Mouse (Mus musculus): ENCODE data around the gene Gna12. TPM values are rescaled to one million over a fixed set of nuclear protein-coding genes. Genes with fewer than 3 reads are reported as not detected.
A peak's percentile ranks its signal among the peaks of the same experiment; 100 is the strongest.

Gna12 gene
- total RNA-seq, 2 experiments from 2014 or later, result 37.6 to 54.8 TPM

GRCm38 (mm10) chr5:140768333-140768732 is 61.9 kb downstream of the Gna12 start:
- peak; percentile 19; the same call in 1 of the 2 replicates for ATAC-seq (replicated peaks; ENCODE audit: low FRiP score, low TSS enrichment, poor library complexity, severe bottlenecking)

- ATAC-seq (replicated peaks; ENCODE audit: low FRiP score, low TSS enrichment, poor library complexity, severe bottlenecking), result no peak; the same call in 1 of the 2 replicates
Measured at GRCm38 (mm10) chr5:140767704-140768141, 62.5 kb downstream of the Gna12 start.

GRCm38 (mm10) chr5:140766566-140766965 is 63.7 kb downstream of the Gna12 start:
- no peak for ATAC-seq (replicated peaks; ENCODE audit: low FRiP score, low TSS enrichment, poor library complexity, severe bottlenecking)

DNA sequence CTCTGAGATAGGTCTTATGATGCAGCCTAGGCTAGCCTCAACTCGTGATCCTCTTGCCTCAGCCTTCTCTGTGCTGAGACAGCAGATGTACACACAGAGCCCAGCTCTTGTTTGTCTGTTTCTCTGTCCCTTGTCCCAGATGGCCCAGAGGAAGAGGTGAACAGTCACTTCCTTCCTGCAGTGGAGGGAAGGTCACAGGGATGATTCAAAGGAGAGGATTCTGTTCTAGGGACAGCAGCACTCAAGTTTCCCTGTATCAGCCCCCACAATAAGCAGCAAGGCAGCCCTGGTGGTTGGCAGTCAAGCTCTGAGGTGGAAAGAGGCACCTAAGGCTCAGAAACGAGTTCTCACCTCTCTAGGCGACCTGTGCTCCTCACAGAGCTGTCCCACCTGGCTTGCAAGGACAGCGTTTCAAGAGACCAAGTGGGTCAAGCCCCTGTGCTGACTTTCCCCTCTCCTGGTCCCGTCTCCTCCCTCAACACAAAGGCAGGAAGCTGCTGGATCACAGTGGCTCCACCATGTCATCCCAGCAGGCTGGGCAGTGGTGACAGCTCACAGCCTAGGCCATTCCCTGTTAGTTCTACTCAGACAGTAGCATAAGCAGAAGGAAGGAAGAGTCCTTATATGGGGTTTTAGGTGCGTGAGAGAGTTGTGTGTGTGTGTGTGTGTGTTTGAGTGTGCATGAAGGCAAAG is 65.2 kb downstream of the Gna12 start:
- ATAC-seq (replicated peaks; ENCODE audit: low FRiP score, low TSS enrichment, poor library complexity, severe bottlenecking), result no peak

GRCm38 (mm10) chr5:140762540-140762939 is 67.7 kb downstream of the Gna12 start:
- no peak for ATAC-seq (replicated peaks; ENCODE audit: low FRiP score, low TSS enrichment, poor library complexity, severe bottlenecking)

DNA sequence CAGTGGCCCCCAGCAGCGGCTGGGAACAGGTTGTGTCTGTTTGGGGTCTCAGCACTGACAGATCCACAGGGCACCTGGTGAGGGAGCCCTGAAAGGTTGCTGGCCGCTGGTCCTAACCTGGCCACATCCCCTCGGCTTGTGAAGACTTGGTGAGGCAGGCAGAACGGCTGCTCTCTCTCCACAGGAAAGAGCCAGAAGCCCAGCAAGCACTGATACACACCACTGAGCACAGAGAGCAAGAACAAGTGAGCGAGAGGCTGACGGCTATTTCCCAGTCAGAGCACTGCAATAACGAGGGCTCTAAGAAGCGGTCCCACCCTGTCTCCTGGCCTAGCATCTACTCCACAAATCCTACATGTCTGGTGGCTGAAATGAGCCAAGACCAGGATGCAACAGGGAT is 71.4 kb downstream of the Gna12 start:
- no peak for ATAC-seq (replicated peaks; ENCODE audit: low FRiP score, low TSS enrichment, poor library complexity, severe bottlenecking)

DNA sequence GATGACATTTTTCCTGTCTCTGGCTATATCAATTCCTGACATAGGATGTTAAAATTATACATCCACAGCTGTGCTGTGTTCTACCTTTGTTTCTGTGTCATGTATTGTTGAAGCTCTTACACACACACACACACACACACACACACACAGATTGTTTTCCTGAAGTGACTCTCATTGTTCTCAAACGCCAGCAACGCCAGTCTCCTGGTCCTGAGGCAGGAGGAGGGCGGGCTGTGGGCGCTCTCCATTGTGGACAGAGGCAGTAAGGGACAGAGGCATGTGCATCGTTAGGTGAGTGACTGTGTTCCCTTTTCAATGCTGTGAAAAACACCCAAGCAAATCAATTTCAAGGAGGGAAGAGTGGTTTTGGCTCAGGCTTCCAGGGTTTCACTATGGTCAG is 77.0 kb downstream of the Gna12 start:
- no peak for ATAC-seq (replicated peaks; ENCODE audit: low FRiP score, low TSS enrichment, poor library complexity, severe bottlenecking)

DNA sequence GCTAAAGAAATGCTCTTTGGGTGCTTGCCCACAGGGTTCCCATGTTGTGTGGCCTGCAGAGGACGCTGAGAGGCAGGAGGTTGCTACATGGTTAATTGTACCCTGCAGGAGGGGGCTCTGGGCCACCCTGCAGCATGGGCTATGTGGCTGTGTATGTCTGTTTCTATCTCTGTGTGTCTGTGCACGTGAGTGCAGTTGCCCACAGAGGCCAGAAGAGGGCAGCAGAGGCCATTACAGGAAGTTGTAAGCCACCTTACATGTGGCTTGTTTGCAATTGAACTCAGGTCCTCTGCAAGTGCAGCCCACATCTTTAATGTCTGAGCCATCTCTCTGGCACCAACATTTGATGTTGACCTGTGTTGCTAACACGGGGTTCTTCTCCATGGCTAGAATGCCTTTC is 77.6 kb downstream of the Gna12 start:
- no peak for ATAC-seq (replicated peaks; ENCODE audit: low FRiP score, low TSS enrichment, poor library complexity, severe bottlenecking)

DNA sequence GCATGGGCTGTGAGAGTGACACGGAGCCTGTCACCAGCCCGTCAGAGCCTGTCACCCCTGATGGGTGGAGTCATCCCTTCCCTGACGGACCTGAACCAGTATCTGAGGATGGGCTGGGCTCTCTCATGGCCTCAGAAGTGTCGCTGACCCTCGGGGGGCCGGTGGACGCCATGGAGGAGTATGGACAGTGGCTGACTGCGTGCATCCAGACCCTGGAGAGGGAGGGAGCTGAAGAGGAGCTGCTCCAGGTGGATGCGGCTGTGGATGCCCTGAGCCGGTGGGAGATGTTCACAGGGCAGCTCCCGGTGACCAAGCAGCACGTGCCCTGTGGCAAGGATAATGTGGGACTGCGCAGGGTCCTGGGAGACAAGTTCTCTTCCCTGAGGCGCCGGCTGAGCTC is 78.2 kb downstream of the Gna12 start:
- no peak for ATAC-seq (replicated peaks; ENCODE audit: low FRiP score, low TSS enrichment, poor library complexity, severe bottlenecking)

DNA sequence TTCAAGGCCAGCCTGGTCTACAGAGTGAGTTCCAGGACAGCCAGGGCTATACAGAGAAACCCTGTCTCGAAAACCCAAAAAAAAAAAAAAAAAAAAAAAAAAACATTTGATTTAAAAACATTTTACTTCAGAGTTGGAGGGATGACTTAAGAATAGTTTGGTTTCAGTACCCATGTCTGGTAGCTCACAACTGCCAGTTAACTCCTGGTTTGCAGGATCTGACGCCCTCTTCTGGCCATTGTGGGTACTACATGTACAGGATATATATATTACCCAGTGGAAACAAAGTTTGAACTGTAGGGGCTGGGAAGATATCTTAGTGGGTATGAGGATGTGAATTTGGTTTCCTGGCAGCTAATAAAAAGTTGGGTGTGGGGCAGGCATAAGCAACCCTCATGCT is 79.3 kb downstream of the Gna12 start:
- ATAC-seq (replicated peaks; ENCODE audit: low FRiP score, low TSS enrichment, poor library complexity, severe bottlenecking), result 0 out of 2 replicates have a peak, but pooled peaks have one; percentile 9

DNA sequence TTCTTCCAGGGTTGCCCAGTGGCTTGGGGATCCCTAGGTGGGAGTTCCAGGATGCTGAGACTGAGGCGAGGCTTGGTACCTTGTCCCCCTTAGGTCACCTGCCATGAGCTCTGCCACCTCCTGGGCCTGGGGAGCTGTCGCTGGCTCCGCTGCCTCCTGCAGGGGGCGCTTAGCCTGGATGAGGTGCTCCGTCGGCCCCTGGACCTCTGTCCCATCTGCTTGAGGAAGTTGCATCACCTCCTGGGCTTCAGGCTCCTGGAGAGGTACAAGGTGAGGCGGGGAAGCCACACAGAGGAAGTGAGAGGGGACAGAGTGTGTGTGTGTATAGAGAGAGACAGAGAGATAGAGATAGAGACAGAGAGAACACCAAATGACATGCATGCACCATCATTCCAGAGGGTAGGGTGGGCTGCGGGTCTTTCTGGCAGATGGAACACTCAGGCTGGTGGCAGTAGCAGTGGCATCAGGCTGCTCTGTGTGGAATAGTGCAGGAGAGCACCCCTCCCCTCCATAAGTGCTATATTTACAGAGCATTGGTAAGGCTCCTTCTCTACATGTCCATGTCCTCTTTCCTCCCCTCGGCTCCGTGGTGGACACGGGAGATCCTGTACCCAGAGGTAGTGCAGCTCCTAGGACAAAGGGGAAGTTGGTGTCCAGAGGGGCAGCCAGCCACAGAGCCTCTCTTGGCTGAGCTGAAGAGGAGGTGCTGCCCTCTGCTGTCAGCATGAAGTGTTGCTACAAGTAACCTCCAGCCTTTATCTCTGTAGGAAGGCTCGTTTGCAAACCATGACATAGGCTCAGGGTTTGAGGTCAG is 81.0 kb downstream of the Gna12 start:
- ATAC-seq (replicated peaks; ENCODE audit: low FRiP score, low TSS enrichment, poor library complexity, severe bottlenecking), result peak; percentile 79

DNA sequence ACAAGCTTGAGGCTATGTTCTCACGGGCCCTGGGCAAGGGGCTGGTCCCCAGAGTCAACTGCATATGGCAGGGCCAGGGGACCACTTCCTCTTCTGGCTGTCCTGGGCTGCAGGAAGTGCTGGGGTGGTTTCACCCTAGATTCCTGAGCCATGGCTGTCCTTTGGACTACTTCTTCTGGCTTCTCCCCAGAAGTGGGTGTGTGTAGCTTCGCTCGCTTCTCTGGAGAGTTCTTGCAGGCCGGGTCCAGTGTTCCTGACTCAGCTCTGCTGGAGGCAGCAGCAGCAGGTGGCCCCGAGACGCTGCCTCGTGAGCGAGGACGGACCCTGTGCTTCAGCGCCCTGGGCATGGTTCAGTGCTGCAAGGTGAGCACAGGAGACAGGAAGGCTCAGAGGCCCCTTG is 81.8 kb downstream of the Gna12 start:
- ATAC-seq (replicated peaks; ENCODE audit: low FRiP score, low TSS enrichment, poor library complexity, severe bottlenecking), result no peak

GRCm38 (mm10) chr5:140743706-140744131 is 86.5 kb downstream of the Gna12 start:
- ATAC-seq (replicated peaks; ENCODE audit: low FRiP score, low TSS enrichment, poor library complexity, severe bottlenecking), result peak; percentile 28

DNA sequence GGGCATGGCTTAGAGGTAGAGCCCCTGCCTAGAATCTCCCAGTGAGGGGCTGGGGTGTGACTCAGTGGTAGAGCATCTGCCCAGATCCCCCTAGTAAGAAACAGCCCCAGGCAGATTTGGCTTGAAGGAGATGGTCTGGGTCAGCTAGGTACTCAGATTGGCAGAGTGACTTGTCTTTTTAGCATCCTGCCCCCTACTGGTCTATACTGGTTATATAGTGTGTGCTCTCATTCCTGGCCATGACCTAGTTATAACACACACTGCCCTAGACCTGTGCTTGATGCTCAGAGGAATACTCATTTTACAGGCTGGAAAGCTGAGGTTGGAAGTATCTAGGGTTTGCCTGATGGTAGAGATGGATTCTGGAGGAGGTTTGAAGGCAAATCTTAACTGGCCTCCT is 88.4 kb downstream of the Gna12 start:
- peak; percentile 51; the same call in 1 of the 2 replicates for ATAC-seq (replicated peaks; ENCODE audit: low FRiP score, low TSS enrichment, poor library complexity, severe bottlenecking)

GRCm38 (mm10) chr5:140741040-140741439 is 89.2 kb downstream of the Gna12 start:
- no peak for ATAC-seq (replicated peaks; ENCODE audit: low FRiP score, low TSS enrichment, poor library complexity, severe bottlenecking)

DNA sequence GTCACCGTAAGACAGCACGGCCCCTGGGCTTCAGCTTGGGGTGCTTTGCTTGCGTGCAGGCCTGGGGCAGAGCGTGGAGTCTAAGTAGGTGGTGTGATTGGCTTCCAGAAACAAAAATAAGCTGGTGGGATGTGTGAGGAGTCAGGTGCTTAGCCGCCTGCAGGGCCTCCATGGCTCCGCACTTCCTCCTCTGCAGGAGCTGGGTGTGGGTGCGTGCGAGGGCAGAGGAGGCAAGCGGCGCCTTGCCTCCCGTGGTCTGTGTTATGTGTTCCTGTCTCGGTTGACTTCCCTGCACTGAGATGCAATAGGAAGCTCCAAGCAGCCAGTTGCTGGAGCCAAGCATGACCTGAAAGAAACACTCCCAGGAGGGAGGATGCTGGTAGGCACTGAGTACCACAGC is 90.4 kb downstream of the Gna12 start:
- ATAC-seq (replicated peaks; ENCODE audit: low FRiP score, low TSS enrichment, poor library complexity, severe bottlenecking), result no peak

DNA sequence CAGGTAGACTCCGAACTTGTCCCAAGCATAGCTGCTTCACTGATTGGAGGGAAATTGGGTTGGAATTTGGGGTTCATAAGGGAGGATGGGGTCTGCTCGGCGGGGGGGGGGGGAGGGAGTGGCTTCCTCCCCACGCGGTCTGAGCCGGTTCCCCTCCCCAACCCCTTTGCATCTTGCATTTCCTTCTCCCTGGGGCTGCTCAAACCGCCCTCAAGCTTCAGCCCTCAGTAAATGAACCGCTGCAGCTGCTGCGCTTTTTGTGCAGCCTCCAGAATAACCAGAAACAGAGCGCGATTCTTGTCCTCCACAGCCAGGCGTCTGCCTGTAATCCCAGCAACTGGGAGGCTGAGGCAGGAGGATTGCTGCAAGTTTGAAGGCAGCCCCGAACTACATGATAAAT is 94.1 kb downstream of the Gna12 start:
- ATAC-seq (replicated peaks; ENCODE audit: low FRiP score, low TSS enrichment, poor library complexity, severe bottlenecking), result no peak

DNA sequence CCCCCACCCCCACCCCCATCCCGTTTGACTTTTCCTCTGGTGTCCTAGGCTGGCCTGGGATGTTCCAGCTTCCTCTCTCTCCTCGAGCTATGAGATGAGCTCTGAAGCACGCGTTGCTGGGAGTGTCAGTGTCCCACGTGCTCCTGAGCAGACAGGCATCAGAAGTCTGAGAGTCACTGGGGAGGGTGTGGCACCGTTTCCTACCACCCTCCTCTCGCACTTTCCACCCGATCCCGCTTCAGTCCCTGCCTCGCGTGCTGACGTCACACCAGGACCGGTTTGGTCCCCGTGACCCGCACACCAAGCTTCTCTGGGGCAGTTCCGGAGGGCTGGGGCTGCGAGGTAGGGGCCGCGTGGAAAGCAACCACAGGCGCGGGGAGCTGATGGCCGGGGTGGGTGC is 94.9 kb downstream of the Gna12 start:
- ATAC-seq (replicated peaks; ENCODE audit: low FRiP score, low TSS enrichment, poor library complexity, severe bottlenecking), result peak; percentile 62

GRCm38 (mm10) chr5:140733336-140733735 is 96.9 kb downstream of the Gna12 start:
- ATAC-seq (replicated peaks; ENCODE audit: low FRiP score, low TSS enrichment, poor library complexity, severe bottlenecking), result no peak

DNA sequence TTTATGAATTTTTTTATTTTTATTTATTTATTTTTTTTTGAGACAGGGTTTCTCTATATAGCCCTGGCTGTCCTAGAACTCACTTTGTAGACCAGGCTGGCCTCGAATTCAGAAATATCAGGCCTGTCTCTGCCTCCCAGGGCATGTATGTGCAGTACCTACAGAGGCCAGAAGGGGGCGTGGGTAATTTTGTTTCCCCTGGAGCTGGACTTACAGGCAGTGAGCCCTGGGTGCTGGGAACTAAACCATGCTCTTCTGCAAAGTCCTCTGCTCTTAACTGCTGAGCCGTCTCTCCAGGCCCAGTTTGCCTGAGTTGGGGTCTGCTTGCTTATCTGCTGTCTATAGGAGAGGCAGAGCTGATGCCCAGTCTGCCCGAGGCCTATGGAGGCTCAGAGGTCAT is 98.0 kb downstream of the Gna12 start:
- peak; percentile 30; the same call in 1 of the 2 replicates for ATAC-seq (replicated peaks; ENCODE audit: low FRiP score, low TSS enrichment, poor library complexity, severe bottlenecking)
